Mouse (Mus musculus): ENCODE measurements around the gene Tpbpa. TPM values are rescaled to one million over a fixed set of nuclear protein-coding genes. Genes with fewer than 3 reads are reported as not detected.
"Not testable (repeated sequence)": the region's sequence is repeated elsewhere in the genome, so short reads cannot be mapped to it uniquely, and the experiment has no call there.

Tpbpa gene
- polyA plus RNA-seq, 1 experiment from 2014 or later: not detected

- Histone ChIP-seq H3K4me2 (replicated peaks; ENCODE audit: low read depth) (no peak within 1 kb of the TSS), H3K9ac (ENCODE audit: low read depth, low read length) (no peak within 1 kb of the TSS), H3K9me3 (ENCODE audit: control insufficient read depth) (no peaks in the 10 kb centered on the region), H3K4me3 (ENCODE audit: low read depth, low read length) (no peak within 1 kb of the TSS), H3K4me1 (replicated peaks; ENCODE audit: control insufficient read depth, insufficient read depth, low read length) (no peaks in the 10 kb centered on the region), H3K27me3 (replicated peaks; ENCODE audit: control insufficient read depth, insufficient read depth, low read length) (no peaks in the 10 kb centered on the region), H3K27ac (ENCODE audit: low read depth, low read length) (no peak within 1 kb of the TSS), H3K36me3 (ENCODE audit: control insufficient read depth, insufficient read depth) (no peaks in the 10 kb centered on the region)
- WGBS: 62% methylated on average over 3 of the region's 3 CpGs
- no peak for TF ChIP-seq CTCF (IDR thresholded peaks at IDR 0.05; ENCODE audit: low read depth)
- no peak for ATAC-seq
These were observed 44.5 kb downstream of the Tpbpa start, which contains the start of gene Ctla2b for GRCm38 (mm10) chr13:60897328-60897727. Ctla2b (minus strand) TSS chr13:60897447.

- not testable (repeated sequence) for H3K4me2 ChIP-seq (replicated peaks; ENCODE audit: low read depth); ATAC-seq; H3K9ac ChIP-seq (ENCODE audit: low read depth, low read length); H3K27ac ChIP-seq (ENCODE audit: low read depth, low read length); H3K4me3 ChIP-seq (ENCODE audit: low read depth, low read length); H3K27me3 ChIP-seq (replicated peaks; ENCODE audit: control insufficient read depth, insufficient read depth, low read length); H3K4me1 ChIP-seq (replicated peaks; ENCODE audit: control insufficient read depth, insufficient read depth, low read length); H3K36me3 ChIP-seq (ENCODE audit: control insufficient read depth, insufficient read depth); H3K9me3 ChIP-seq (ENCODE audit: control insufficient read depth)
- WGBS: 87% methylated on average over 8 of the region's 8 CpGs
These were observed 45.0 kb downstream of the Tpbpa start, which contains the start of gene Gm49392 for GRCm38 (mm10) chr13:60896794-60897193. Gm49392 (minus strand) TSS chr13:60896894.

GRCm38 (mm10) chr13:60895406-60896160, 46.2 kb downstream of the Tpbpa start:
- H3K9me3 ChIP-seq (ENCODE audit: control insufficient read depth): no peaks in the 10 kb centered on the region
- TF ChIP-seq CTCF (IDR thresholded peaks at IDR 0.05; ENCODE audit: low read depth): no peak
- no peak overlapping the region for H3K9ac ChIP-seq (ENCODE audit: low read depth, low read length)
- H3K36me3 ChIP-seq (ENCODE audit: control insufficient read depth, insufficient read depth): no peaks in the 10 kb centered on the region
- H3K4me2 ChIP-seq (replicated peaks; ENCODE audit: low read depth): no peak overlapping the region
- H3K27me3 ChIP-seq (replicated peaks; ENCODE audit: control insufficient read depth, insufficient read depth, low read length): no peaks in the 10 kb centered on the region
- no peaks in the 10 kb centered on the region for H3K4me1 ChIP-seq (replicated peaks; ENCODE audit: control insufficient read depth, insufficient read depth, low read length)
- ATAC-seq: no peak
- H3K27ac ChIP-seq (ENCODE audit: low read depth, low read length): no peak overlapping the region
- no peak overlapping the region for H3K4me3 ChIP-seq (ENCODE audit: low read depth, low read length)

- Histone ChIP-seq H3K27ac (ENCODE audit: low read depth, low read length) (no peak overlapping the region), H3K4me2 (replicated peaks; ENCODE audit: low read depth) (no peak overlapping the region), H3K4me1 (replicated peaks; ENCODE audit: control insufficient read depth, insufficient read depth, low read length) (no peaks in the 10 kb centered on the region), H3K36me3 (ENCODE audit: control insufficient read depth, insufficient read depth) (no peaks in the 10 kb centered on the region), H3K9me3 (ENCODE audit: control insufficient read depth) (no peaks in the 10 kb centered on the region), H3K4me3 (ENCODE audit: low read depth, low read length) (no peak overlapping the region), H3K9ac (ENCODE audit: low read depth, low read length) (no peak overlapping the region), H3K27me3 (replicated peaks; ENCODE audit: control insufficient read depth, insufficient read depth, low read length) (no peaks in the 10 kb centered on the region)
- no peak for TF ChIP-seq CTCF (IDR thresholded peaks at IDR 0.05; ENCODE audit: low read depth)
- no peak for ATAC-seq
- WGBS: 92% methylated on average over 1 of the region's 1 CpGs
These were observed 49.5 kb downstream of the Tpbpa start for GRCm38 (mm10) chr13:60892301-60892700.

Other genes starting within 250 kb of the Tpbpa start
- not detected in 2 replicates for gene BC051665, start 155.6 kb downstream of the Tpbpa start, polyA plus RNA-seq (2015; fragmentation: Nextera tagmentation; extraction: Ambion mirVana)
- not detected in 2 replicates for gene Ctsll3, start 139.1 kb downstream of the Tpbpa start, polyA plus RNA-seq (2015; fragmentation: Nextera tagmentation; extraction: Ambion mirVana)
- gene 4930486L24Rik, start 77.5 kb downstream of the Tpbpa start, polyA plus RNA-seq (2015; fragmentation: Nextera tagmentation; extraction: Ambion mirVana): 0.26 TPM in 1 of 2 replicates, not detected in the other
- gene Gm49392, start 45.1 kb downstream of the Tpbpa start, polyA plus RNA-seq (2015; fragmentation: Nextera tagmentation; extraction: Ambion mirVana): 0.38 TPM in 1 of 2 replicates, not detected in the other
- gene Ctla2b, start 44.5 kb downstream of the Tpbpa start, polyA plus RNA-seq (2015; fragmentation: Nextera tagmentation; extraction: Ambion mirVana): 1.2 and 1.4 TPM in 2 replicates
- not detected in 2 replicates for gene Tpbpb, start 37.1 kb downstream of the Tpbpa start, polyA plus RNA-seq (2015; fragmentation: Nextera tagmentation; extraction: Ambion mirVana)
- gene Gm49393, start 6.4 kb downstream of the Tpbpa start, polyA plus RNA-seq (2015; fragmentation: Nextera tagmentation; extraction: Ambion mirVana): not detected in 2 replicates
- 0.88 and 1.9 TPM in 2 replicates for gene Gm49391, start 5.4 kb downstream of the Tpbpa start, polyA plus RNA-seq (2015; fragmentation: Nextera tagmentation; extraction: Ambion mirVana)
- 30.2 and 32.3 TPM in 2 replicates for gene Ctla2a, start 5.4 kb downstream of the Tpbpa start, polyA plus RNA-seq (2015; fragmentation: Nextera tagmentation; extraction: Ambion mirVana)
- not detected in 2 replicates for gene Ctsj, start 64.0 kb upstream of the Tpbpa start, polyA plus RNA-seq (2015; fragmentation: Nextera tagmentation; extraction: Ambion mirVana)
- gene Ctsq, start 98.6 kb upstream of the Tpbpa start, polyA plus RNA-seq (2015; fragmentation: Nextera tagmentation; extraction: Ambion mirVana): not detected in 2 replicates
- gene Ctsr, start 222.3 kb upstream of the Tpbpa start, polyA plus RNA-seq (2015; fragmentation: Nextera tagmentation; extraction: Ambion mirVana): not detected in 2 replicates

Measured in intestine, postnatal 0 days (tissue).